Mouse (Mus musculus) kidney, embryonic 16.5 days (tissue): Measurements from ENCODE around the gene Gnb3. TPM values are rescaled to one million over a fixed set of nuclear protein-coding genes. Genes with fewer than 3 reads are reported as not detected.

ENCODE experiments used
- ATAC-seq: fragments of 200-750 bp; cut with Nextera tagmentation; 2 replicates; pipeline ENCODE4 v1.8.0; 2017; ENCODE audit warnings: moderate TSS enrichment; ENCODE audit not compliant: low FRiP score, low TSS enrichment
- H3K27ac ChIP-seq: fragments of 300-500 bp; sonication (generic); 2 replicates; pipeline ENCODE4 v1.5.1; 2014; ENCODE audit warnings: low read length
- H3K27me3 ChIP-seq: fragments of 300-500 bp; sonication (generic); 2 replicates; pipeline ENCODE4 v1.6.1; 2014; ENCODE audit warnings: low read length, control low read depth, mixed read lengths; ENCODE audit not compliant: insufficient read depth
- H3K36me3 ChIP-seq: fragments of 300-500 bp; sonication (generic); 2 replicates; pipeline ENCODE4 v1.6.1; 2014; ENCODE audit warnings: low read length, control low read depth, mixed read lengths; ENCODE audit not compliant: insufficient read depth
- H3K4me1 ChIP-seq: fragments of 300-500 bp; sonication (generic); 2 replicates; pipeline ENCODE4 v1.6.1; 2014; ENCODE audit warnings: low read length, control low read depth, mixed read lengths; ENCODE audit not compliant: insufficient read depth
- H3K4me2 ChIP-seq: fragments of 300-500 bp; sonication (generic); replicated peaks from 2 replicates; pipeline ENCODE4 v1.6.1; 2014; ENCODE audit warnings: low read depth, low read length
- H3K4me3 ChIP-seq: fragments of 300-500 bp; sonication (generic); 2 replicates; pipeline ENCODE4 v1.5.1; 2014; ENCODE audit warnings: mild to moderate bottlenecking, low read length
- H3K9ac ChIP-seq: fragments of 300-500 bp; sonication (generic); replicated peaks from 2 replicates; pipeline ENCODE4 v1.6.1; 2014; ENCODE audit warnings: low read length
- H3K9me3 ChIP-seq: fragments of 300-500 bp; sonication (generic); 2 replicates; pipeline ENCODE4 v1.6.1; 2016; ENCODE audit warnings: low read length, control low read depth
- WGBS: fragments of 180-500 bp; shearing (Covaris S2); extraction: QIAGEN DNeasy Blood & Tissue Kit; methylation state at CpG from one replicate; pipeline ENCODE4 v1.1.7; 2014; 5-methylcytosine and 5-hydroxymethylcytosine counted together
- polyA plus RNA-seq: library from polyadenylated mRNA; unstranded; fragments of >200 nt; fragmentation: Nextera tagmentation; extraction: Ambion mirVana; gene quantifications from 2 replicates; pipeline ENCODE4 v1.2.1, GENCODE M21; 2015

Gene Gnb3
- polyA plus RNA-seq, result 1.7 and 1.8 TPM in 2 replicates

- no peak within 1 kb of the TSS for H3K4me3 ChIP-seq
- 0 out of 2 replicates have a peak within 1 kb of the TSS, but pooled peaks have one; percentile 49 for H3K27ac ChIP-seq
- no peaks in the 10 kb centered on the region for H3K27me3 ChIP-seq
- peak within 1 kb of the TSS; percentile 36 for H3K4me2 ChIP-seq
- WGBS, result 34% methylated on average over 15 of the region's 15 CpGs
- H3K9me3 ChIP-seq, result no peaks in the 10 kb centered on the region
- H3K4me1 ChIP-seq, result peaks cover 16% of the 10 kb centered on the region
- peaks cover 5% of the 10 kb centered on the region; the same call in 1 of the 2 replicates for H3K36me3 ChIP-seq
- H3K9ac ChIP-seq, result peak within 1 kb of the TSS; percentile 62
- peak; percentile 0; the same call in 1 of the 2 replicates for ATAC-seq
These were observed at the start of gene Gnb3 for GRCm38 (mm10) chr6:124840241-124841167. TSS of gene Gnb3 (minus strand) at chr6:124840275.

- H3K27ac ChIP-seq, result no peak overlapping the region
- ATAC-seq, result no peak
- no peak overlapping the region for H3K4me2 ChIP-seq
- H3K4me3 ChIP-seq, result no peak overlapping the region
- no peaks in the 10 kb centered on the region for H3K36me3 ChIP-seq
- no peak overlapping the region for H3K9ac ChIP-seq
- no peaks in the 10 kb centered on the region for H3K4me1 ChIP-seq
- H3K27me3 ChIP-seq, result no peaks in the 10 kb centered on the region
- no peaks in the 10 kb centered on the region for H3K9me3 ChIP-seq
- 90% methylated on average over 6 of the region's 6 CpGs for WGBS
These were observed 48.6 kb upstream of the Gnb3 start for GRCm38 (mm10) chr6:124888555-124889125.

GRCm38 (mm10) chr6:124887986-124888385 lies 47.9 kb upstream of the Gnb3 start, which contains the start of gene Cd4:
TSS of gene Cd4 (minus strand) at chr6:124888221.
- H3K9me3 ChIP-seq, result no peaks in the 10 kb centered on the region
- no peak for ATAC-seq
- no peak within 1 kb of the TSS for H3K9ac ChIP-seq
- H3K4me1 ChIP-seq, result no peaks in the 10 kb centered on the region
- WGBS, result 82% methylated on average over 9 of the region's 9 CpGs
- no peak within 1 kb of the TSS for H3K27ac ChIP-seq
- H3K4me3 ChIP-seq, result no peak within 1 kb of the TSS
- no peak within 1 kb of the TSS for H3K4me2 ChIP-seq
- no peaks in the 10 kb centered on the region for H3K27me3 ChIP-seq
- no peaks in the 10 kb centered on the region for H3K36me3 ChIP-seq

GRCm38 (mm10) chr6:124885956-124886381 lies 45.9 kb upstream of the Gnb3 start:
- 81% methylated on average over 8 of the region's 8 CpGs for WGBS
- Histone ChIP-seq H3K36me3 (no peaks in the 10 kb centered on the region), H3K4me2 (no peak overlapping the region), H3K9ac (no peak overlapping the region), H3K27ac (no peak overlapping the region), H3K4me1 (no peaks in the 10 kb centered on the region), H3K9me3 (no peaks in the 10 kb centered on the region), H3K27me3 (no peaks in the 10 kb centered on the region), H3K4me3 (no peak overlapping the region)
- no peak for ATAC-seq

- H3K36me3 ChIP-seq, result no peaks in the 10 kb centered on the region
- ATAC-seq, result no peak
- H3K4me1 ChIP-seq, result no peaks in the 10 kb centered on the region
- 62% methylated on average over 10 of the region's 10 CpGs for WGBS
- no peaks in the 10 kb centered on the region for H3K27me3 ChIP-seq
- H3K4me3 ChIP-seq, result no peak overlapping the region
- no peaks in the 10 kb centered on the region for H3K9me3 ChIP-seq
- no peak overlapping the region for H3K4me2 ChIP-seq
- no peak overlapping the region for H3K27ac ChIP-seq
- no peak overlapping the region for H3K9ac ChIP-seq
These were observed 44.8 kb upstream of the Gnb3 start for GRCm38 (mm10) chr6:124884714-124885500.

GRCm38 (mm10) chr6:124883351-124883750 lies 43.3 kb upstream of the Gnb3 start:
- WGBS, result 83% methylated on average over 10 of the region's 10 CpGs
- Histone ChIP-seq H3K9me3 (no peaks in the 10 kb centered on the region), H3K27ac (no peak overlapping the region)

GRCm38 (mm10) chr6:124881821-124882220 lies 41.7 kb upstream of the Gnb3 start:
- ATAC-seq, result no peak
- Histone ChIP-seq H3K9me3 (no peaks in the 10 kb centered on the region), H3K27me3 (no peaks in the 10 kb centered on the region), H3K4me3 (no peak overlapping the region), H3K27ac (no peak overlapping the region), H3K36me3 (no peaks in the 10 kb centered on the region), H3K4me1 (no peaks in the 10 kb centered on the region), H3K4me2 (no peak overlapping the region), H3K9ac (no peak overlapping the region)
- 94% methylated on average over 9 of the region's 9 CpGs for WGBS

More at GRCm38 (mm10) chr6:124883351-124883750, 43.3 kb upstream of the Gnb3 start:
- Histone ChIP-seq H3K4me3 (no peak overlapping the region), H3K9ac (no peak overlapping the region), H3K36me3 (no peaks in the 10 kb centered on the region), H3K27me3 (no peaks in the 10 kb centered on the region), H3K4me2 (no peak overlapping the region), H3K4me1 (no peaks in the 10 kb centered on the region)
- no peak for ATAC-seq

GRCm38 (mm10) chr6:124879390-124879789 lies 39.3 kb upstream of the Gnb3 start:
- Histone ChIP-seq H3K9me3 (no peaks in the 10 kb centered on the region), H3K27ac (no peak overlapping the region), H3K4me2 (no peak overlapping the region), H3K36me3 (no peaks in the 10 kb centered on the region), H3K27me3 (no peaks in the 10 kb centered on the region), H3K9ac (no peak overlapping the region), H3K4me3 (no peak overlapping the region), H3K4me1 (no peaks in the 10 kb centered on the region)
- 48% methylated on average over 6 of the region's 6 CpGs for WGBS
- no peak for ATAC-seq

GRCm38 (mm10) chr6:124874348-124874747 lies 34.3 kb upstream of the Gnb3 start:
- H3K27me3 ChIP-seq, result no peaks in the 10 kb centered on the region
- H3K4me1 ChIP-seq, result no peaks in the 10 kb centered on the region
- ATAC-seq, result no peak
- no peaks in the 10 kb centered on the region for H3K36me3 ChIP-seq
- H3K4me3 ChIP-seq, result no peak overlapping the region
- 41% methylated on average over 2 of the region's 3 CpGs for WGBS
- no peak overlapping the region for H3K9ac ChIP-seq
- no peak overlapping the region for H3K27ac ChIP-seq
- H3K9me3 ChIP-seq, result no peaks in the 10 kb centered on the region
- H3K4me2 ChIP-seq, result no peak overlapping the region
